In the genomic region with DNA sequence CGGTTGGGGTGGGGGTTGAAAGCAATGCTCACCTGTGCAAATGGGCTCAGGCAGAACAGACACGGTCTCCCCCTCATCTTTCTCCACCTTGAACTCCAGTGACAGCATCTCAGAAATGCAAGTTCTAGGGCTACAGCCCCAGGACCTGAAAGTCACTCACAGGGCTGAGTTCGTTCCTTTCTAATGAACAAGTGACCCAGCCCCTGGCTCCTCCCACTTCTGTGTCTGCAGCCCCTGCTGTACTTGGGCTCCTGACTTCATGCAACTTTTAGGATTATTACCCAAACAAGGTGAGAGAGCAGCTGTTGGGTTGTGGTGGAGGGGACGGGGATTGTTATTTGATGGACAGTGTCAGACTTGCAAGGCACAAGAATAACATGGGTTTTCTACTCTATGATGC, we compare ENCODE assay signal across 15 mouse cellular contexts.
"Had no signal": no experiment of that assay in that cellular context is flagged by ENCODE, and none has a peak within 500 bp of the region (broad histone marks: within the 10 kb centered on the region; RNA-seq: fewer than 3 reads in every experiment).

No protein-coding gene starts in this region.

- H3K36me3 ChIP-seq: limb, embryonic 12.5 days; limb, embryonic 15.5 days; liver, embryonic 12.5 days; liver, embryonic 15.5 days; midbrain, embryonic 10.5 days; midbrain, embryonic 13.5 days; stomach, embryonic 15.5 days had no signal

- H3K4me3 ChIP-seq: limb, embryonic 12.5 days; limb, embryonic 15.5 days; liver, embryonic 12.5 days; liver, embryonic 15.5 days; megakaryocyte, embryonic 14.5 days; midbrain, embryonic 10.5 days; midbrain, embryonic 13.5 days; stomach, embryonic 15.5 days had no signal

- DNase-seq: kidney, adult 18-20 months; kidney, adult 9 months; kidney, postnatal 14 days; kidney, postnatal 4 days; left cerebral cortex, postnatal 4 days; lung, adult 2 months; lung, postnatal 14 days had no signal

- H3K27ac ChIP-seq: limb, embryonic 12.5 days; liver, embryonic 12.5 days; liver, embryonic 15.5 days; midbrain, embryonic 10.5 days; midbrain, embryonic 13.5 days; stomach, embryonic 15.5 days had no signal
